Mouse (Mus musculus): Measurements from ENCODE around the gene Kcnv2.

DNA sequence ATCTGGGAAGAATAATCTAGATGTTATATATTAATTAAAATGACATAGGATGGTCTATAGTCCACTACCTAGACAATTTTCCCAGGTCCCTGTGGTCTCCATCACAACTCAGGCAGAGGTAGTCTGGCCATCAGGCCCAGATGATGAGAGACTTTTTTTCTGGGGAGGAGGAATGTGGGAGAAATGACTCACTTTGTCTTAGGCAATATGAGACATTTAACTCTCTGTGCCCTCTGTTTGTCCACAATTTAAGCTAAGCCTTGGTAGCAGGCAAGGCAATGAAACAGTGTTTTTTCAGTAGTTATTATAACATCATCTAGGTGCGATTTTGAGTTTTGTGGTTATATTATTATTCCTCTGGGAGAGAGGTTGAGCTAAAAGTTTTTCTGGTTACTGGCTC is 48.0 kb upstream of the Kcnv2 start:
- no peak for TF ChIP-seq CTCF (IDR thresholded peaks at IDR 0.05; ENCODE audit: low read depth)
- no peak for TF ChIP-seq EP300 (IDR thresholded peaks at IDR 0.05; ENCODE audit: low read depth)

Measured in heart, postnatal 0 days (tissue).